Mouse (Mus musculus) urinary bladder, postnatal 36 days (tissue): Measurements from ENCODE around the gene Cdkn2aipnl.

ENCODE experiments used
- DNase-seq, 2 experiments: peaks; one replicate each; pipeline ENCODE4 v3.0.0; 2022; ENCODE audit warnings: low spot score in 2 of 2, mixed read lengths in 1 of 2

Gene Cdkn2aipnl

GRCm38 (mm10) chr11:51967443-51968401 lies at the start of gene Cdkn2aipnl:
Gene Cdkn2aipnl, plus strand, starts transcription at chr11:51967661.
- DNase-seq, result peak; percentile 94 to 96

GRCm38 (mm10) chr11:51917951-51918350 lies 49.5 kb upstream of the Cdkn2aipnl start:
- DNase-seq, result no peak

- no peak for DNase-seq
Measured at GRCm38 (mm10) chr11:51918576-51918975, 48.9 kb upstream of the Cdkn2aipnl start.

GRCm38 (mm10) chr11:51921355-51922125 lies 45.9 kb upstream of the Cdkn2aipnl start:
- no peak for DNase-seq

- DNase-seq, result no peak
Measured at GRCm38 (mm10) chr11:51922421-51922841, 45.0 kb upstream of the Cdkn2aipnl start.

GRCm38 (mm10) chr11:51925595-51925994 lies 41.9 kb upstream of the Cdkn2aipnl start:
- DNase-seq, result no peak

GRCm38 (mm10) chr11:51926385-51926784 lies 41.1 kb upstream of the Cdkn2aipnl start:
- DNase-seq, result no peak

- DNase-seq, result no peak
Measured at GRCm38 (mm10) chr11:51927106-51927505, 40.4 kb upstream of the Cdkn2aipnl start.

GRCm38 (mm10) chr11:51931138-51931537 lies 36.3 kb upstream of the Cdkn2aipnl start:
- DNase-seq, result no peak

GRCm38 (mm10) chr11:51931790-51932189 lies 35.7 kb upstream of the Cdkn2aipnl start:
- no peak for DNase-seq

- DNase-seq, result no peak
Measured at GRCm38 (mm10) chr11:51934230-51934629, 33.2 kb upstream of the Cdkn2aipnl start.

GRCm38 (mm10) chr11:51935636-51936434 lies 31.6 kb upstream of the Cdkn2aipnl start:
- DNase-seq, result no peak

- no peak for DNase-seq
Measured at GRCm38 (mm10) chr11:51937361-51937781, 30.1 kb upstream of the Cdkn2aipnl start.

GRCm38 (mm10) chr11:51938817-51939589 lies 28.5 kb upstream of the Cdkn2aipnl start:
- DNase-seq, result no peak

- DNase-seq, result no peak
Measured at GRCm38 (mm10) chr11:51939590-51939955, 27.9 kb upstream of the Cdkn2aipnl start.

GRCm38 (mm10) chr11:51940511-51940955 lies 26.9 kb upstream of the Cdkn2aipnl start:
- peak; percentile 30 to 68 for DNase-seq

GRCm38 (mm10) chr11:51942602-51943499 lies 24.6 kb upstream of the Cdkn2aipnl start:
- DNase-seq, result no peak

- no peak for DNase-seq
Measured at GRCm38 (mm10) chr11:51943500-51943841, 24.0 kb upstream of the Cdkn2aipnl start.

- no peak for DNase-seq
Measured at GRCm38 (mm10) chr11:51944239-51944638, 23.2 kb upstream of the Cdkn2aipnl start.

GRCm38 (mm10) chr11:51945548-51945947 lies 21.9 kb upstream of the Cdkn2aipnl start:
- DNase-seq, result no peak
